Mouse (Mus musculus) cerebellum, adult 9-11 months (tissue): ENCODE data around the gene Fam133b.
"Not testable (repeated sequence)": the region's sequence is repeated elsewhere in the genome, so short reads cannot be mapped to it uniquely, and the experiment has no call there.

Experiments
- DNase-seq: peaks from one replicate; pipeline ENCODE4 v3.0.0; 2022

Fam133b gene

DNA sequence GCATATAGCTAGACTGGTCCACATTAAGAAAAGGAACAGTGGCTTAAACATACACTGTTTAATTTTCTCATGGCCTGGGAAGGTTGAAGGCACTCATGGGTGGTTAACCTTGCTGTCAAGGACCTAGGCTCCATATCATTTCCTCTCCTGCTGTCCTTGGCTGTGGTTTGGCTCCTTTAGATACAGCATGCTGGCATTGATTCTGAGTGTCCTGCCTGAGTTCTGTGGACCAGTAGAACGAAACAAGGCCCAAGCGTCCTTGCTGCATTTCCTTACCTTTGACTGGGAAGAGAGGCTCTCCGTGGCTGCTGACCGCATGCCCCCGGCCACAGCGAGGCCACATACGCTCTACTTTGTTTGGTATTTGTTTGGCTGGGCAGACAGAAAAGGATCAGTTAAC is 65.6 kb downstream of the Fam133b start:
- no peak for DNase-seq

DNA sequence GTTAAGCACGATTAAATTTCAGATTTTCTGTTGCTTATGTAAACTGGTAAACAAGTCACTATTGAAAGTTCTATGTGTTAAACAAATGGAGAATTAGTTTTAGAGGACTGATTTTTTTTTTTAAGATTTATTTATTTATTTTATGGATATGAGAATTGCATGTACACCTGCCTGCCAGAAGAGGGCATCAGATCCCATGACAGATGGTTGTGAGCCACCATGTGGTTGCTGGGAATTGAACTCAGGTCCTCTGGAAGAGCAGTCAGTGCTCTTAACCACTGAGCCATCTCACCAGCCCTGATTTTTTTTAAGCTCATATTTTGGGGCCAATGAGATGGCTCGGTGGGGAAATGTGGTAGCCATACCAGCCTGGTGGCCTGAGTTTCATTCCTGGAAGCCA is 68.2 kb downstream of the Fam133b start:
- not testable (repeated sequence) for DNase-seq
